In the genomic region with DNA sequence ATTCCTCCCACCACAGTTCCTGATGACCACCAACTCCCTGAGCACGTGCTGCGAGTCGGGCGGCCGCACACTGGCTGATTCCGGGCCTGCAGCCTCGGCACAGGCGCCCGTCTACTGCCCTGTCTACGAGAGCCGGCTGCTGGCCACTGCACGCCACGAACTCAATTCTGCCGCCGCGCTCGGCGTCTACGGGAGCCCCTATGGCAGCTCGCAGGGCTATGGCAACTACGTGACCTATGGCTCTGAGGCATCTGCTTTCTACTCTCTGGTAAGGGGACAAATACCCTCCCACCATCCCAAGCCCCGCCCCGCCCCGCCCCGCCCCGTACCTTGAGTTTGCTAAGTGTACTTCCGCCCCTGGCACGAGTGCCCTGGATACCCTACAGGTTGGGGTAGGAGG, we compare ENCODE assay signal across 9 mouse cellular contexts. TPM values are rescaled to one million over a fixed set of nuclear protein-coding genes. Genes with fewer than 3 reads are reported as not detected.
DNase-seq lines count a peak whose midpoint lies in the region; ATAC-seq lines count a peak whose summit lies in the region.
"Had no signal": no experiment of that assay in that cellular context is flagged by ENCODE, and none has a peak within 500 bp of the region (broad histone marks: within the 10 kb centered on the region; RNA-seq: fewer than 3 reads in every experiment).

No protein-coding gene starts in this region.

- ATAC-seq in hindbrain, embryonic 16.5 days = peak; percentile 48; the same call in 1 of the 2 replicates
- ATAC-seq: activated CD4-positive, CD25-positive, alpha-beta regulatory T cell, adult 4 months had no signal

- no peak overlapping the region for H3K9ac ChIP-seq in hindbrain, embryonic 16.5 days (ENCODE audit: low read depth, low read length)

- H3K9me3 ChIP-seq in hindbrain, embryonic 16.5 days (ENCODE audit: control insufficient read depth, low read length) = no peaks in the 10 kb centered on the region

- DNase-seq in ES-CJ7 (ENCODE audit: low read depth, low spot score) = peak; percentile 30
- DNase-seq in embryo, embryonic 11 days = peak; percentile 75
- peak; percentile 51 for DNase-seq in mesoderm, embryonic 11.5 days (ENCODE audit: low read depth, low spot score)
- DNase-seq in ovary, postnatal 36 days (ENCODE audit: low spot score) = no peak
- DNase-seq in gastrocnemius, adult 8-10 months (ENCODE audit: low spot score in 2 of 2) = no peak
- DNase-seq in left cerebral cortex, adult 8-10 months (ENCODE audit: low spot score in 2 of 2) = no peak
- DNase-seq in left cerebral cortex, postnatal 10 days (ENCODE audit: extremely low spot score in 1 of 2, low spot score in 2 of 2) = no peak

- H3K27me3 ChIP-seq in hindbrain, embryonic 16.5 days (replicated peaks; ENCODE audit: control insufficient read depth, insufficient read depth, low read length) = peaks cover 74% of the 10 kb centered on the region

- H3K4me1 ChIP-seq in hindbrain, embryonic 16.5 days (ENCODE audit: control insufficient read depth, insufficient read depth, low read depth, low read length) = peaks cover 26% of the 10 kb centered on the region

- 1% methylated on average over 27 of the region's 28 CpGs for WGBS in hindbrain, embryonic 16.5 days

- H3K36me3 ChIP-seq in hindbrain, embryonic 16.5 days (ENCODE audit: control insufficient read depth, insufficient read depth, low read length) = no peaks in the 10 kb centered on the region

- peak overlapping the region; percentile 18; the same call in 1 of the 2 replicates for H3K4me3 ChIP-seq in hindbrain, embryonic 16.5 days (ENCODE audit: low read length)

- intact Hi-C loops in left cerebral cortex, postnatal 10 days (cut with DNase I) = loop anchor here (5.0 to 10.0 kb wide), 2 partner anchors 633 to 971 kb away; no protein-coding TSS in a partner anchor

- no peak overlapping the region for H3K27ac ChIP-seq in hindbrain, embryonic 16.5 days (ENCODE audit: low read depth, low read length)

- peak overlapping the region; percentile 40 for H3K4me2 ChIP-seq in hindbrain, embryonic 16.5 days (ENCODE audit: low read length)

RNA-seq across cellular contexts. Expression of a gene that starts 5.2 kb away (rescaled TPM):
- 3.0 and 5.0 TPM in 2 replicates for polyA plus RNA-seq in hindbrain, embryonic 16.5 days (2015; fragmentation: Nextera tagmentation; extraction: Ambion mirVana)
- not detected for total RNA-seq in gastrocnemius, adult 8-10 months (2022)
- total RNA-seq in left cerebral cortex, adult 8-10 months (2022) = not detected
- not detected for total RNA-seq in left cerebral cortex, postnatal 10 days (2021)
- polyA plus RNA-seq: activated CD4-positive, CD25-positive, alpha-beta regulatory T cell, adult 4 months had no signal

Comparison
In these comparisons a context has a peak if more than half of its experiments do, and no peak if none do; other contexts are left out.
1. DNase-seq: peak in ES-CJ7 (single experiment), embryo, embryonic 11 days (single experiment) and mesoderm, embryonic 11.5 days (single experiment); none in ovary, postnatal 36 days (single experiment), gastrocnemius, adult 8-10 months (0 of 2), left cerebral cortex, adult 8-10 months (0 of 2) and left cerebral cortex, postnatal 10 days (0 of 2).